Mouse (Mus musculus): Measurements from ENCODE around the gene Pkd1.

Pkd1 gene

DNA sequence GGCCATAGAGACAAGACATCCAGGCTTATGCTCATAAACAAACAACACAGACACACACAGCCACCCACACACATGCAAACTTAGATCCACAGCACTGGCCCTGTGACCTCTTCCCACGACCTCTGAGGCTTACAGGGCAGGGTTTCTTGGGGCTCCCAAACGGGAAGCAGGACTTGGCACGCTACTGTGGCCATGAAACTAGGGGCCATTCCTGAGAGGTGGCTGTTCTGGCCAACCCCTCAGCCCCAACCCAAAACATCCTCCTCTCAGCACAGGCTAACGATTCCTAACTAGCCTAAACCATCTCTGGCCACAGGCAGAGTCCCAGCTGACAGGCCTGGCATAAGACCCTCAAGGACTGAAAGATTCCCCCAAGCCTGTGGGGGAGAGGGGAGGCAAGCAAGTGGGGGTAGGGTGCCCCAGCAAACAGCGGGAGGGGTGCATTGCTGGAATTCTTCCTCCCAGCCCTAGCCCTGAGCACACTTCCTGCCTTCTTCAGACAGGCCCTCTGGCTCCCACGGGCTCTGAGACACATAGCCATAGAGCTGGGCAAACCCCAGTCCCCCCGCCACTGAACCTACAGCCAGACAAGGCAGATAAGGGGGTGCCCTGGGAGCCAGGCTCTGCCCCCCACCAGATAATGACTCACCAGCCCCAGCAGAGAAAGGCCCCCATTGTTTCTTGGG, 94.5 kb downstream of the Pkd1 start:
- no peak for DNase-seq (ENCODE audit: low read depth, low spot score)

DNA sequence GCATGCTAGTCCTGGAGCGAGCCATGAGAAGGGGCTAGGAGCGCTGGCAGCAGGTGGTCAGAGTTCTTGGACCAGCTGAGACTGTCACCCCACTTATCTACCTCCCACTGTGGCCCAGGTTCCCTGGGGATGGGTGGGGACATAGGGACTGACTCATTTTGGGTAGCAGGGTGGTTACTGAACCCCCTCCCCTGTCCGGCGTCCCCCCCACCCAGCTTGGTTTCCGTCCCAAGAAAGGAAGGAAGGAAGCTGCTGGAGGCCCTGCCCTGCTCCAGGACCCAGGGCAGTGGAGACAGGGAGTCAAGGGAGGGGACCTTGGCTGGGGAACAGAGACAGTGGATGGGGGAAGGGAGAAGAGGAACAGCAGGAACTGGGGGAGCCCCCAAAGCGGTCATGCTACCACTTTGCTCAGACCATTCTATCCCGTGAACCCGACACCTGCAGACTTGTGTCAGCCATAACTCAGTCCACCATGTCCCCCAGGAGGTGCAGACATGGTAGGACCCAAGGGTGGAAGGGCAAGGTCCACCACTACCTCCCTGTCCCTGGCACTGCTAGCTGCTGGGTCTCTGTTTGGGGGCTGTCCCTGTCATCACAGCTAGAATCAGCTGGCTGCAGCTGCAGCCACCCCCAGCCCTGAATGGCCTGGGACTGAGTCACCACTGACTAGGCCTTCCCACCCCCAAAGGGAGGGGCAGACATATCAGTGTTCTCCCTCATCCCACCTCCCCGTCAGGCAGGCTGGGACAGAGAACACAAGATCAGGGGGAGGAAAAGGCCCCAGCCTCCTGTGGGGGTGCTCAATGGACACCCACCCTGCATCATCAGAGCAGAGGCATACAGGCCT, 95.5 kb downstream of the Pkd1 start:
- DNase-seq (ENCODE audit: low read depth, low spot score): no peak

DNA sequence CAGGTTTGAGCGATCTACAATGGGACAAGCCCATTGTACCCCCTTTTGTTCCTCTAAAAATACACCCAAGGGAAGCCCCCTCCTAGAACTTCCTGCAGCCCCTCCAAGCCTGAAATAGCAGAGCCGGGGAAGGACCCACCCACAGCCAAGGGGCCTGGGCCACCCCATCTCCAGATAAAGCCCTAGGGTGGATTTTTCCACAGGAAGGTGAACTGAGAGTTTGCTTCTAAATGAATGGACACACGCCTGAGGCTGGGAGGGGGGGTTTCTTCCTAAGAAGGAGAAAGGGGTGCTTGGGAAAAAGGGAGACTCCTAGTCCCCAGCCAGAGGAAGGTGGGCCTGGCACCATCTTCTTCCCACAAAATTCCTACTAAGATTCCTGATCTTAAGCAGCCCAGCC, 96.3 kb downstream of the Pkd1 start:
- no peak for DNase-seq (ENCODE audit: low read depth, low spot score)
